Comparison of ENCODE assay signal across 21 mouse cellular contexts in genomic region chr16:7329196-7329595, GRCm38 (mm10).
DNase-seq lines count a peak whose midpoint lies in the region; ATAC-seq lines count a peak whose summit lies in the region.
"Had no signal": no experiment of that assay in that cellular context is flagged by ENCODE, and none has a peak within 500 bp of the region (broad histone marks: within the 10 kb centered on the region; RNA-seq: fewer than 3 reads in every experiment).

No protein-coding gene starts in this region.

- H3K36me3 ChIP-seq in heart, embryonic 10.5 days: no peaks in the 10 kb centered on the region
- H3K36me3 ChIP-seq: forebrain, embryonic 15.5 days; hindbrain, embryonic 12.5 days; limb, embryonic 13.5 days; lung, embryonic 15.5 days had no signal

- H3K4me1 ChIP-seq in heart, embryonic 10.5 days: no peaks in the 10 kb centered on the region
- H3K4me1 ChIP-seq: forebrain, embryonic 15.5 days; hindbrain, embryonic 12.5 days; limb, embryonic 13.5 days; lung, embryonic 15.5 days had no signal

- no peaks in the 10 kb centered on the region for H3K9me3 ChIP-seq in heart, embryonic 10.5 days
- H3K9me3 ChIP-seq: forebrain, embryonic 15.5 days; hindbrain, embryonic 12.5 days; limb, embryonic 13.5 days; lung, embryonic 15.5 days had no signal

- 66% methylated on average over 3 of the region's 3 CpGs for WGBS in heart, embryonic 10.5 days

- no peaks in the 10 kb centered on the region for H3K27me3 ChIP-seq in heart, embryonic 10.5 days (ENCODE audit: insufficient read depth, poor library complexity, severe bottlenecking)
- H3K27me3 ChIP-seq: forebrain, embryonic 15.5 days; hindbrain, embryonic 12.5 days; limb, embryonic 13.5 days; lung, embryonic 15.5 days; Patski had no signal

- no peak overlapping the region for H3K27ac ChIP-seq in heart, embryonic 10.5 days
- H3K27ac ChIP-seq: forebrain, embryonic 15.5 days; hindbrain, embryonic 12.5 days; limb, embryonic 13.5 days; liver, embryonic 14.5 days; lung, embryonic 15.5 days; stomach, postnatal 0 days had no signal

- no peak overlapping the region for H3K4me3 ChIP-seq in heart, embryonic 10.5 days
- H3K4me3 ChIP-seq: forebrain, embryonic 15.5 days; hindbrain, embryonic 12.5 days; limb, embryonic 13.5 days; lung, embryonic 15.5 days had no signal

- intact Hi-C loops in gastrocnemius, postnatal 14 days (cut with DNase I; ENCODE audit: low total_unique reads): no loop called here

- peak; percentile 31; the same call in 1 of the 2 replicates for ATAC-seq in frontal cortex, adult (ENCODE audit: low TSS enrichment)
- ATAC-seq: CD4-positive, CD25-positive, alpha-beta regulatory T cell, adult 4 months; forebrain, embryonic 15.5 days; midbrain, embryonic 16.5 days; Patski had no signal

- no peak for DNase-seq in frontal cortex, postnatal 36 days (ENCODE audit: low spot score in 2 of 2)
- DNase-seq in brain, adult 2 months (ENCODE audit: low read depth, low spot score): peak; percentile 78
- peak; percentile 76 for DNase-seq in cerebellum, adult 9-10 months
- peak; percentile 10 for DNase-seq in gastrocnemius, postnatal 14 days
- no peak for DNase-seq in heart, embryonic 10.5 days (ENCODE audit: low spot score)
- DNase-seq in layer of hippocampus, postnatal 36 days: no peak
- DNase-seq: adrenal gland, postnatal 10 days; heart, postnatal 14 days; kidney, postnatal 10 days; lung, postnatal 4 days; right cerebral cortex, postnatal 4 days had no signal

Comparison
In these comparisons a context has a peak if more than half of its experiments do, and no peak if none do; other contexts are left out.
1. DNase-seq: peak in brain, adult 2 months (single experiment), cerebellum, adult 9-10 months (single experiment) and gastrocnemius, postnatal 14 days (single experiment); none in frontal cortex, postnatal 36 days (0 of 2), heart, embryonic 10.5 days (single experiment) and layer of hippocampus, postnatal 36 days (0 of 2).